Mouse (Mus musculus) E14TG2a.4 (cell line): ENCODE measurements around the gene Pdk3.

Source experiments
- CTCF ChIP-seq: conservative IDR thresholded peaks from 2 replicates; pipeline ENCODE4 v1.5.1; 2014; ENCODE audit warnings: low read length
- NANOG ChIP-seq: IDR thresholded peaks from 2 replicates; pipeline ENCODE4 v1.6.1; 2014; ENCODE audit warnings: borderline replicate concordance, low read length, mixed read lengths
- POU5F1 ChIP-seq: IDR thresholded peaks from 2 replicates; pipeline ENCODE4 v1.6.1; 2014; ENCODE audit warnings: low read length, borderline replicate concordance

GRCm38 (mm10) chrX:93732407-93732806 lies 99.6 kb downstream of the Pdk3 start:
- TF ChIP-seq CTCF, result no peak
- no peak for TF ChIP-seq NANOG
- no peak for TF ChIP-seq POU5F1
